Mouse (Mus musculus) CD4-positive, CD25-positive, alpha-beta regulatory T cell, adult 4 months (primary cell): ENCODE measurements around the gene Hint2. TPM values are rescaled to one million over a fixed set of nuclear protein-coding genes. Genes with fewer than 3 reads are reported as not detected.

ENCODE experiments used
- ATAC-seq: one replicate; pipeline ENCODE4 v1.8.0; 2017
- polyA plus RNA-seq, 2 experiments: library from polyadenylated mRNA; unstranded; fragments of 100-300 nt; shearing (Covaris generic); gene quantifications; one replicate each; pipeline ENCODE4 v1.2.1; 2017

Gene Hint2
- 10 to 100 TPM; 38.8 to 43.7 TPM for polyA plus RNA-seq

DNA sequence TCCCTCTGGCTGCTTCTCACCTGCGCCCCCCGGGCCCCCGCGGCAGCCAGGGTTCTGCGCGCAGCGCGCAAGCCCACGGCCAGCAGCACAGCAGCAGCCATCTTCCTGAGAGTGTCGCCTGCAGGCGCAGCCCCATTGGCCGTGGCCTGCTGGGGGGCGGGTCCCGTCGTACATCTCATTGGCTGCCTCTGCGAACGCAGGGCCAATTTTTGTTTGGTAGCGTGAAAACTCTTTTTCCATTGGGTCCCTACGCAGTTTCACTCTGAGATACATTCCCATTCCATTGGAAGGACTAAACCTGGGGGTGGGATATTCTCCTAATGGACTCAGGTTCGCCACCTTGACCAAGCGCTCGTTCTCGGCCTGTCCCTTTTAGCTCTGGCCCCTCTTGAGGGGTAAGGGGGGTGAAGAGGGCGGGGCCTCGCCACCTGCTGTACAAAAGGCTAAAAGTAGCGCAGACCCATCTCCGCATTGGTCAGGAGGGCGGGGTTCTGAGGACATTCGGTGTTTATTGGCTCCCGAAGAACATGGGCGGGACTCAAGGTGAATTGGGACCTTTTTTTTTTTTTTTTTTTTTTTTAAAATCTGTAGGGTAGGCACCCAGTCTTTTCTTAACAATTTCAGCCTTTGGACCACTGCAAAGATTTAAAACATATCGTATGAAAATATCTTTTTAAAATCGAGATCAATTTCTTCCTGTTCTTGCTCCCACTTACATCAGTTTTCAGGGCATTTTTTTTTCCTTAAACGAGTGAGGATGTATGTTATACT is at the start of gene Hint2:
Gene Hint2, minus strand, starts transcription at position 128 of the 771 bp plus-strand sequence.
- peak; percentile 96 for ATAC-seq

DNA sequence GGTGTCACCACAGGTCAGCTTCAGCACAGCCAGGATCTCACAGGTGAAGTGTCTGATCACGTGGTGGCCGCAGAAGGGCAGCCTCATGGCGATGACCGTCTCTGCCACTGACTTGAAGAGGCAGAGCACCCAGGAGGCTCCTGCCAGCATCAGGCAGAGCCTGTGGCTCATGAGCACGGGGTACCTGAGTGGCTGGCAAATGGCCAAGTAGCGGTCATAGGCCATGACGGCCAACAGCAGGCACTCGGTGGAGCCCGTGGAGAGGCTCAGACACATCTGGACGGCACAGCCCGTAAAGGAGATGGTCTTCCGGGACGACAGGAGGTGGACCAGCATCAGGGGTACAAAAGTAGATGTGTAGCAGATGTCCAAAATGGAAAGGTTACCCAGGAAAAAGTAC is 49.7 kb upstream of the Hint2 start:
- no peak for ATAC-seq

GRCm38 (mm10) chr4:43703851-43704250 is 47.6 kb upstream of the Hint2 start:
- no peak for ATAC-seq

GRCm38 (mm10) chr4:43703439-43703838 is 47.2 kb upstream of the Hint2 start:
- no peak for ATAC-seq

GRCm38 (mm10) chr4:43700707-43701106 is 44.4 kb upstream of the Hint2 start, which contains the start of gene Olfr70:
Olfr70 (minus strand) TSS chr4:43700807.
- ATAC-seq, result no peak

- no peak for ATAC-seq
Measured at GRCm38 (mm10) chr4:43696561-43696960, 40.3 kb upstream of the Hint2 start.

- no peak for ATAC-seq
Measured at GRCm38 (mm10) chr4:43695249-43695671, 39.0 kb upstream of the Hint2 start.

DNA sequence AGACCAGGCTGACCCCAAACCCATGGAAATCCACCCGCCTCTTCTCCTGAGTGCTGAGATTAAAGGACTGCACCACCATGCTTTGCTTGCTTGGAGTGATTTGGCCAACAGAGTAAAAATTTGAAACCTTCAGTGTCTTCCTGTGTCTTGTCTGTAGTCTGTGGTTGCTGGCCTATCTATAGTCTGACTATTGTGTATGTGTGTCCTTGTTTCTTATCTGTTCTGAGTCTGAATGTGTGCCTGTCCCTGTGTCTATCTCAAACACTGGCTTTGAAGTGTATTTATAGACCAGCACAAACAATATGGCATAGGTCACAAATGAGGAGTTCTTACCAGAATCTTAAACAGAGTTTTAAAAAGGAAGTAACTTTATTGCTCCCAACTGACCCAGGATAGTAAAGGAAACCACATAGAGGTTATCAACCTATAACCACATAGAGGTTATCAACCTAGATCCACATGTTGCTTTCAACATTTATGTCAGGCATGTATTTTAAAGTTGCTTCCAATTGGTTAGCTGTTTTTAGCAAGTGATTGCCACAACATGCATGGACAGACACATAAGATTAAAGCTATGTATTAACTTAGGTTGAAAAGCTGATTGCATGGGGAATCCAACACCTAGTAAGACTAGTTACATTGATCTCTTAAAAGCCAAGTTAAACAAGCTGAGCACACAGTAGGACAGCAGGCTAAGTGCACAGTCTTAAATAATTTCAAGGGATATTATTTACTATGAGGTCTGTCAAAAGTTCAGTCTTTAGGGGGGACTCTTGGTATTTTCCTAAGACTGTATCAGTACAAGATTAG is 38.4 kb upstream of the Hint2 start:
- no peak for ATAC-seq

GRCm38 (mm10) chr4:43693806-43694241 is 37.6 kb upstream of the Hint2 start:
- ATAC-seq, result no peak

DNA sequence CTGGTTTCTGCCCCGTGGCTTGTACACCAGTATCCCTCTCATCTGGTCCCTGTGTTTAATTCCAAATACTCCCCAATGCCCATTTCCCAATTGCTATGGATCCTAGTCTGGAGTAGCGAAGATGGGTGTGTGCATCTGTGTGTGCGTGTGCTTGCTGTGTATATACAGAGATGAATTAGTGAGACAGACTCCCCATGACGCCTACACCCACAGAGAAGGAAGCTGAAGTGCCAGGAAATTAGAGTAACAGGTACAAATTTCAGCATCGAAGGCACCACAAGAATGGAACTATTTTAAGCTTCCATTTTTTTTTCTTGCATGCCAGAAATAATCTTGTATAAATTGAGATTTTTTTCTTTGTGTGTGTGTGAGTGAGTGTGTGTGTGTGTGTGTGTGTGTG is 34.8 kb upstream of the Hint2 start:
- ATAC-seq, result no peak

DNA sequence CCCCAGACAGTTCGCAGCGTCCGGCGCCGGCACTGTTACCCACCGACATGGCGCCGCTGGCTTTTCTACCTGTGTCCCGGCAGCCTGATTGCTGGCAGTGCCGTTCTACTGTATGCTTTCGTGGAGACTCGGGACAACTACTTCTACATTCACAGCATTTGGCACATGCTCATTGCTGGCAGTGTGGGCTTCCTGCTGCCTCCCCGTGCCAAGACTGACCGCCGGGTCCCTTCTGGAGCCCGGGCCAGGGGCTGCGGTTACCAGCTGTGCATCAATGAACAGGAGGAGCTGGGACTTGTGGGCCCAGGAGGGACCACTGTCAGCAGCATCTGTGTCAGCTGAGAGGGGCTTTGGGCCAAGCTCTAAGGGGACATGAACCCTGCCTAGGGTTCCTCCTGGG is 33.8 kb upstream of the Hint2 start:
- no peak for ATAC-seq

DNA sequence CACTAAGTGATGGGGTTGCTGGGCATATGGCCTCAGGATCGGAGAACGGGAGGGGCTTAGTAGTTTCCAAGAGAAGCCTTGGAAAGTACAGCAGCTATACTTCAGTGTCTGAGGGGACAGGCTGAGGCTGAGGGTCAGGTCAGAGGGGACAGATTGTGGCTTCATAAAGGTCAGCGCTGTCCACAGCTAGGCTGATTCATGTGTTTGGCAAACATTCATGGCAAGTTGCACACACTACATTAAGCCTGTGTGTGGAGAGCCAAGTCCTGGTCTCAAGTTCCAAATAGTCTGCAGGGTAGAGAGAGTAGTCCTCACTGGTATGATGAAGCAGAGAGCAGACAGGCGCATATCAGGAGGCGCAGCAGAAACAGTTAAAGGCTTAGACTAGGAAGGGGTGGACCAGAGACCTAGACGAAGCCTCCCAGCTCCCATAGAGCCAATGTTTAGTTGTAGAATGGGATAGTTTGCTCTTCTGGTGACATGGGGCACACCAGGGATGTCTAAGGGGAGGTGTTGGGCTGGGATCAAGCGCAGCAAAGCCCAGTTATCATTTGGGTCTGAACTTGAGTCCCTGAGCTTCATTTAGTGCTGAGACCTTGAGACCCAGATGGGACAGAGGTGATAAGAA is 23.3 kb upstream of the Hint2 start:
- no peak for ATAC-seq

DNA sequence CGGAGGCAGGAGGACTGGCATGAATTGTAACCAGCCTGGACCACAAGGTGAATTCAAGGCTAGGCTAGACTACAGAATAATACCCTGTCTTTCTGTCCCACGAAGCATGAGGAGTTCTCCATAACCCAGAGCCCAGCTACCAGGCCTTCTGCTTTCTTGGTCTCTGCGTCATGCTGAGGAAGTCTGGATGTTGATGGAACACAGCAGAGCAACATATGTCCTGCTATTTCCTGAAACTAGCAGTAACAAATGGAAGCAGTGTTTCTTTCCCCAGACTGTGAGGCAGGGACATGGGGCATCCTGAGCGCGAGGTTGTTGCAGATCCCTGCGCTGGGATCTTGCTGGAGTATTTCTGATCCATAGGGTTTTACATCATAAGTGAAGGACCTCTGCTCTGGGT is 22.3 kb upstream of the Hint2 start:
- ATAC-seq, result no peak

GRCm38 (mm10) chr4:43675608-43676007 is 19.3 kb upstream of the Hint2 start:
- no peak for ATAC-seq

DNA sequence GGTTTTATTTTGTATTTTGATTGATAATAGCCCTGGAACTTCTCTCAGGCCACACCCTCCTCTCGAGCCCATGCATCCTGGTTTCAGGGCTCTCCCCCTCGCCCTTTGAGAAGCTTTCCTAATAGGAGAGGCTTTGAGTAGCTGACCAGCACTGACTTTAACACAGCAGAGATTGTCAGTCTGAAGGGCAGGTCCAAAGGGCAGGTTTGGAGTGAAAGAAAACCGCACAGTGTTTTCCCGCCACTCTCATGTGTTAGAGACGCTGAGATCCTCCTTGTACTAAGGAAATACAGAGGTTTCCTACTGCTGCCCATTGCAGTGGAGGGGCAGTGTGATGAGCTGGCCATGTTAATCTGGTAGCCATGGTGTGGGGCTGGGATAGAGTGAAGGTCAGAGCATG is 18.7 kb upstream of the Hint2 start:
- ATAC-seq, result no peak

DNA sequence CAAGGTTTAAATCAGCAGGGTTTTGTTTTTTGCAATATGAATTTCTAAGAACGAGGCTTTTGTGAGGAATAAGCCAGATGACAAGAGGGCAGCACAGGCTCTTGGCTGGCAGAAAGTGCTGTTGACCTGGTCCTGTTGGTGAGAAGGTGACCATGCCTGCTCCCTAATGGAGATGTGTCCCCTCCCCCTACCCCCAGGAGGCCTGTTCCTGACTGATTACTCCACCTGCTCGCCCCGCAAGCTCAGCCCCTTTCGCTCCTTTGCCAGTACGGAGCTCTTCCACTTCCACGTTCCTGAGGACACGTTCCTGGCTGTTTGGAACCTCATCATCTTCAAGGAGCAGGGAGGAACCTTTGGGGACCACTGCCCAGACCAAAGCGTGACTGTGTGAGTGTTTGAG is 17.4 kb upstream of the Hint2 start:
- no peak for ATAC-seq

DNA sequence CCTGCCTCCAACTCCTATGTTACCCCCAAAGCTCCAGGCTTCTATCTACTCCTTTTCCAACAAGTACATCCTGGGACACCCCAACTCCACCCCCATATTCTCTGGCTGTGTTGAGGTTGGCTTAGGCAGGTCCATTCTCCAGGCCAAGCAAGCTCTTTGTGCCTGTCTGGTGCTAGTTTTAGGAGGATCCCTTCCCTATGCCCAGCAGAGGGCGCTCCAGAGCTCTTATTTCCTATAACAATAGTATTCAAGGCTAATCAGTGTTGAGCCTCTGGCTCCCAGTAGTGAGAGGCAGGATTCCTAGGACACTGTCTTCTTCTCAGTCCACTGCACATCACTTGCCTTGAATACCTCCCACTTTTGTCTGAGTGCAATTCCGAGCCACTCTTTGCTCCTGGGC is 15.8 kb upstream of the Hint2 start:
- no peak for ATAC-seq

DNA sequence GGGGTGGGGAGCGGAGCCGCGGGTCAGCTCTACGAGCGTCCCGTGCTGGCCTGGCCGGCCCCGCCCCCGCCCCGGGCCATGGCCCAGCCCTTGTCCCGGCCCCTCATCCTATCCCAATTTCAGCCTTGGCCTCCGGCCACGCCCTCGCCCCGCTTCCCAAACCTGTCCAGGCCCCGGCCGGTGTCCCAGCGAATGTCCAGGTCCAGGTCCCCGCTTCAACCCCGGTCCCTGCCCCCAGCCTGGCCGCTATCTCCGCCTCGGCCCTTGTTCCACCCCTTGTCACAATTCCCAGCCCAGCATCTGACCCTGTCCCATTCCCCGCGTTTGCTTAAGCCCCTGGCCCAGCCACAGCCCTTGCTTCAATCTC is 13.1 kb upstream of the Hint2 start:
- ATAC-seq, result no peak

GRCm38 (mm10) chr4:43668782-43669427 is 12.6 kb upstream of the Hint2 start, which contains the start of the genes Tmem8b and Fam221b:
Tmem8b (plus strand) TSS chr4:43668971.
Fam221b (minus strand) TSS chr4:43669145.
- peak; percentile 99 for ATAC-seq

GRCm38 (mm10) chr4:43666412-43666811 is 10.1 kb upstream of the Hint2 start:
- ATAC-seq, result no peak

GRCm38 (mm10) chr4:43657146-43657545 is 880 bp upstream of the Hint2 start:
- no peak for ATAC-seq

DNA sequence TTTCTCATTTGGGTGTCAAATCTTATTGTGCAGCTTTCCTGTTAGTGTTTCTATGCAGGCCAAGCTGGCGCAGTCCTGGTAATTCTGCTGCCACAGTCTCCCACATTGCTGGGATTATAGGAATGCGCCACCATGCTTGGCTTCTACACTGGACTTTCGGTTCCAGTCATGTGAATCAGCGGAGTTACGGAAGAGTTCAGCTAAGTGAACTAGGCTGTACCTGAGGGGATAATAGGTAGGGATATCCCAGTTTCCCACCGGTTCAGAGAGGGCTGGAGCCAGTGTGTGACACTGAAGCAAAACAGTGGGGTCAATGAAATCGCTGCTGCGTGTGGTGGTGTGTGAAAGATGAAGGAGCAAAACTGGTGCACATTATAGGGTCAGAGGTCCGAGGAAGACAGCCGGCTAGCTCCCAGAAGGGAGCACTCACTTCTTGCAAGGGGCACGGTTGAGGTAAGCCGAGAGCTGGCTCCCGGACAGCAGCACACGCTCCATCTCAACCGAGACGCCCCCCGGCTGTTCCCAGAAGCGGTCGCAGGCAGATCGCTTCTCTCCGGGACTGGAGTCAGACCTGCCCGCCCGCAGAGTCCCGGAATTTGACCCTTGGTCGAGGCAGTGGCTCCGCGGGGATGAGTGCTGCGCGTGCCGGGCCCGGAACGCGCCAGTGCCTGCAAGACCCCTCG is 469 bp downstream of the Hint2 start:
- ATAC-seq, result peak; percentile 5
